Mouse (Mus musculus) forebrain, embryonic 12.5 days (tissue): ENCODE data around the gene Lsamp. TPM values are rescaled to one million over a fixed set of nuclear protein-coding genes. Genes with fewer than 3 reads are reported as not detected.
A peak's percentile ranks its signal among the peaks of the same experiment; 100 is the strongest.

Source experiments
- ATAC-seq: fragments of 200-750 bp; cut with Nextera tagmentation; 2 replicates; pipeline ENCODE4 v1.8.0; 2017; ENCODE audit warnings: moderate TSS enrichment; ENCODE audit not compliant: low FRiP score
- H3K27ac ChIP-seq: fragments of 300-500 bp; sonication (generic); 2 replicates; pipeline ENCODE4 v1.5.1; 2016; ENCODE audit warnings: mild to moderate bottlenecking
- H3K27me3 ChIP-seq: fragments of 300-500 bp; sonication (generic); 2 replicates; pipeline ENCODE4 v1.6.1; 2016; ENCODE audit warnings: mild to moderate bottlenecking
- H3K36me3 ChIP-seq: fragments of 300-500 bp; sonication (generic); replicated peaks from 2 replicates; pipeline ENCODE4 v1.6.1; 2016; ENCODE audit warnings: mild to moderate bottlenecking
- H3K4me1 ChIP-seq: fragments of 300-500 bp; sonication (generic); 2 replicates; pipeline ENCODE4 v1.6.1; 2016
- H3K4me2 ChIP-seq: fragments of 300-500 bp; sonication (generic); 2 replicates; pipeline ENCODE4 v1.6.1; 2016; ENCODE audit warnings: mild to moderate bottlenecking, moderate library complexity
- H3K4me3 ChIP-seq: fragments of 300-500 bp; sonication (generic); replicated peaks from 2 replicates; pipeline ENCODE4 v1.5.1; 2016; ENCODE audit warnings: mild to moderate bottlenecking
- H3K9ac ChIP-seq: fragments of 300-500 bp; sonication (generic); 2 replicates; pipeline ENCODE4 v1.6.1; 2016; ENCODE audit warnings: mild to moderate bottlenecking
- H3K9me3 ChIP-seq: fragments of 300-500 bp; sonication (generic); 2 replicates; pipeline ENCODE4 v1.6.1; 2016
- WGBS: fragments of 180-500 bp; shearing (Covaris S2); methylation state at CpG from one replicate; pipeline ENCODE4 v1.1.7; 2016; 5-methylcytosine and 5-hydroxymethylcytosine counted together
- polyA plus RNA-seq: library from polyadenylated mRNA; unstranded; fragments of >200 nt; fragmentation: Nextera tagmentation; extraction: Ambion mirVana; gene quantifications from 2 replicates; pipeline ENCODE4 v1.2.1, GENCODE M21; 2016

The Lsamp gene
- polyA plus RNA-seq, 1 experiment from 2014 or later: 24.6 TPM

GRCm38 (mm10) chr16:40075556-40075955, 91.4 kb downstream of the Lsamp start:
- WGBS: 84% methylated on average over 2 of the region's 2 CpGs
- no peak for ATAC-seq
- Histone ChIP-seq H3K27me3 (no peaks in the 10 kb centered on the region), H3K27ac (no peak overlapping the region), H3K4me1 (no peaks in the 10 kb centered on the region), H3K4me3 (no peak overlapping the region), H3K36me3 (no peaks in the 10 kb centered on the region), H3K9ac (no peak overlapping the region), H3K4me2 (no peak overlapping the region), H3K9me3 (no peaks in the 10 kb centered on the region)

GRCm38 (mm10) chr16:40080224-40080623, 96.1 kb downstream of the Lsamp start:
- WGBS: 72% methylated on average over 3 of the region's 3 CpGs
- Histone ChIP-seq H3K4me1 (no peaks in the 10 kb centered on the region), H3K27me3 (no peaks in the 10 kb centered on the region), H3K9ac (no peak overlapping the region), H3K4me2 (no peak overlapping the region), H3K36me3 (no peaks in the 10 kb centered on the region), H3K9me3 (no peaks in the 10 kb centered on the region), H3K27ac (no peak overlapping the region), H3K4me3 (no peak overlapping the region)
- ATAC-seq: peak; percentile 33; the same call in 1 of the 2 replicates

GRCm38 (mm10) chr16:40104329-40104728, 120.2 kb downstream of the Lsamp start:
- Histone ChIP-seq H3K9ac (no peak overlapping the region), H3K36me3 (no peaks in the 10 kb centered on the region), H3K9me3 (no peaks in the 10 kb centered on the region), H3K4me3 (no peak overlapping the region), H3K27ac (no peak overlapping the region), H3K4me2 (no peak overlapping the region), H3K4me1 (no peaks in the 10 kb centered on the region), H3K27me3 (no peaks in the 10 kb centered on the region)
- 49% methylated on average over 4 of the region's 4 CpGs for WGBS
- ATAC-seq: peak; percentile 69; the same call in 1 of the 2 replicates

- H3K4me1 ChIP-seq: no peaks in the 10 kb centered on the region
- no peak for ATAC-seq
- no peaks in the 10 kb centered on the region for H3K9me3 ChIP-seq
- no peak overlapping the region for H3K4me2 ChIP-seq
- no peak overlapping the region for H3K27ac ChIP-seq
- no peaks in the 10 kb centered on the region for H3K27me3 ChIP-seq
- H3K36me3 ChIP-seq: no peaks in the 10 kb centered on the region
- 49% methylated on average over 1 of the region's 1 CpGs for WGBS
- H3K4me3 ChIP-seq: no peak overlapping the region
- no peak overlapping the region for H3K9ac ChIP-seq
Observed at GRCm38 (mm10) chr16:40182918-40183317, 198.8 kb downstream of the Lsamp start.

- Histone ChIP-seq H3K27me3 (no peaks in the 10 kb centered on the region), H3K27ac (no peak overlapping the region), H3K36me3 (no peaks in the 10 kb centered on the region), H3K4me2 (no peak overlapping the region), H3K9me3 (no peaks in the 10 kb centered on the region), H3K4me3 (no peak overlapping the region), H3K9ac (no peak overlapping the region), H3K4me1 (no peaks in the 10 kb centered on the region)
- ATAC-seq: no peak
- WGBS: 66% methylated on average over 4 of the region's 4 CpGs
Observed at GRCm38 (mm10) chr16:40187987-40188590, 203.9 kb downstream of the Lsamp start.

- WGBS: 56% methylated on average over 3 of the region's 3 CpGs
- ATAC-seq: no peak
- Histone ChIP-seq H3K27me3 (no peaks in the 10 kb centered on the region), H3K36me3 (no peaks in the 10 kb centered on the region), H3K9me3 (no peaks in the 10 kb centered on the region), H3K9ac (no peak overlapping the region), H3K4me1 (no peaks in the 10 kb centered on the region), H3K4me3 (no peak overlapping the region), H3K4me2 (no peak overlapping the region), H3K27ac (no peak overlapping the region)
Observed at GRCm38 (mm10) chr16:40194401-40194800, 210.2 kb downstream of the Lsamp start.

- Histone ChIP-seq H3K9me3 (no peaks in the 10 kb centered on the region), H3K27ac (no peak overlapping the region), H3K36me3 (no peaks in the 10 kb centered on the region), H3K4me3 (no peak overlapping the region), H3K4me1 (no peaks in the 10 kb centered on the region), H3K4me2 (no peak overlapping the region), H3K9ac (no peak overlapping the region), H3K27me3 (no peaks in the 10 kb centered on the region)
- 88% methylated on average over 2 of the region's 2 CpGs for WGBS
- ATAC-seq: no peak
Observed at GRCm38 (mm10) chr16:40194839-40195238, 210.7 kb downstream of the Lsamp start.

- no peak overlapping the region for H3K9ac ChIP-seq
- no peaks in the 10 kb centered on the region for H3K9me3 ChIP-seq
- no peak overlapping the region for H3K4me3 ChIP-seq
- H3K27me3 ChIP-seq: no peaks in the 10 kb centered on the region
- H3K4me2 ChIP-seq: no peak overlapping the region
- no peaks in the 10 kb centered on the region for H3K36me3 ChIP-seq
- H3K4me1 ChIP-seq: no peaks in the 10 kb centered on the region
- no peak overlapping the region for H3K27ac ChIP-seq
- WGBS: 87% methylated on average over 5 of the region's 5 CpGs
- ATAC-seq: no peak
Observed at GRCm38 (mm10) chr16:40228627-40229026, 244.5 kb downstream of the Lsamp start.

GRCm38 (mm10) chr16:40233066-40233465, 248.9 kb downstream of the Lsamp start:
- no peaks in the 10 kb centered on the region for H3K36me3 ChIP-seq
- WGBS: 59% methylated on average over 2 of the region's 2 CpGs
- ATAC-seq: no peak

GRCm38 (mm10) chr16:40234151-40234895, 250.2 kb downstream of the Lsamp start:
- Histone ChIP-seq H3K9me3 (no peaks in the 10 kb centered on the region), H3K27me3 (no peaks in the 10 kb centered on the region), H3K4me1 (no peaks in the 10 kb centered on the region), H3K4me3 (no peak overlapping the region), H3K36me3 (no peaks in the 10 kb centered on the region), H3K4me2 (no peak overlapping the region), H3K27ac (no peak overlapping the region), H3K9ac (no peak overlapping the region)
- ATAC-seq: no peak
- WGBS: 75% methylated on average over 13 of the region's 13 CpGs

More at GRCm38 (mm10) chr16:40233066-40233465, 248.9 kb downstream of the Lsamp start:
- H3K4me3 ChIP-seq: no peak overlapping the region
- H3K9ac ChIP-seq: no peak overlapping the region
- H3K4me2 ChIP-seq: no peak overlapping the region
- H3K27me3 ChIP-seq: no peaks in the 10 kb centered on the region
- no peaks in the 10 kb centered on the region for H3K4me1 ChIP-seq
- H3K27ac ChIP-seq: no peak overlapping the region
- H3K9me3 ChIP-seq: no peaks in the 10 kb centered on the region

GRCm38 (mm10) chr16:40271859-40272258, 287.7 kb downstream of the Lsamp start:
- Histone ChIP-seq H3K27me3 (no peaks in the 10 kb centered on the region), H3K4me1 (no peaks in the 10 kb centered on the region), H3K27ac (no peak overlapping the region), H3K36me3 (no peaks in the 10 kb centered on the region), H3K4me2 (no peak overlapping the region), H3K4me3 (no peak overlapping the region), H3K9ac (no peak overlapping the region), H3K9me3 (no peaks in the 10 kb centered on the region)
- ATAC-seq: no peak
- 80% methylated on average over 3 of the region's 3 CpGs for WGBS

GRCm38 (mm10) chr16:40290132-40290531, 306.0 kb downstream of the Lsamp start:
- H3K4me3 ChIP-seq: no peak overlapping the region
- 63% methylated on average over 4 of the region's 4 CpGs for WGBS
- H3K9me3 ChIP-seq: no peaks in the 10 kb centered on the region
- H3K27me3 ChIP-seq: no peaks in the 10 kb centered on the region
- no peaks in the 10 kb centered on the region for H3K36me3 ChIP-seq
- no peak overlapping the region for H3K4me2 ChIP-seq
- no peak for ATAC-seq
- no peak overlapping the region for H3K9ac ChIP-seq
- no peak overlapping the region for H3K27ac ChIP-seq
- H3K4me1 ChIP-seq: peaks cover 5% of the 10 kb centered on the region
